Mouse (Mus musculus) cerebellum, adult 11-12 months (tissue): ENCODE measurements at regions not wholly inside any gene's neighbourhood (a gene's known extent, or its start where the extent isn't known, plus 50 kb on each side); places are given as distances from the start of the nearest gene placed in this dataset.
A peak's percentile ranks its signal among the peaks of the same experiment; 100 is the strongest.

Experiments used
- DNase-seq: peaks from one replicate; pipeline ENCODE4 v3.0.0; 2022

GRCm38 (mm10) chr11:117589422-117589821 is 64.7 kb upstream of the Tnrc6c start:
- DNase-seq = no peak

- DNase-seq = no peak
These were observed 61.5 kb upstream of the Tnrc6c start for GRCm38 (mm10) chr11:117592570-117592969.

GRCm38 (mm10) chr11:117596201-117596600 is 57.9 kb upstream of the Tnrc6c start:
- DNase-seq = peak; percentile 93

GRCm38 (mm10) chr11:117597754-117598153 is 56.3 kb upstream of the Tnrc6c start:
- no peak for DNase-seq

GRCm38 (mm10) chr11:117598170-117598583 is 55.9 kb upstream of the Tnrc6c start:
- peak; percentile 69 for DNase-seq

- DNase-seq = no peak
These were observed 55.5 kb upstream of the Tnrc6c start for GRCm38 (mm10) chr11:117598610-117599009.

GRCm38 (mm10) chr11:117599049-117599787 is 54.9 kb upstream of the Tnrc6c start:
- no peak for DNase-seq

- no peak for DNase-seq
These were observed 54.3 kb upstream of the Tnrc6c start for GRCm38 (mm10) chr11:117599788-117600263.

GRCm38 (mm10) chr11:117601147-117601546 is 52.9 kb upstream of the Tnrc6c start:
- DNase-seq = no peak

GRCm38 (mm10) chr11:117604019-117604418 is 50.1 kb upstream of the Tnrc6c start:
- DNase-seq = no peak
